Mouse (Mus musculus) heart, embryonic 15.5 days (tissue): ENCODE measurements around the gene Mobp. TPM values are rescaled to one million over a fixed set of nuclear protein-coding genes. Genes with fewer than 3 reads are reported as not detected.

Source experiments
- ATAC-seq: fragments of 200-750 bp; cut with Nextera tagmentation; replicated peaks from 2 replicates; pipeline ENCODE4 v1.8.0; 2017; ENCODE audit warnings: low read depth, moderate TSS enrichment; ENCODE audit not compliant: insufficient number of reproducible peaks, insufficient read depth, low FRiP score
- H3K27ac ChIP-seq: fragments of 300-500 bp; sonication (generic); 2 replicates; pipeline ENCODE4 v1.5.1; 2015; ENCODE audit warnings: mild to moderate bottlenecking, inconsistent platforms
- H3K27me3 ChIP-seq: fragments of 300-500 bp; sonication (generic); 2 replicates; pipeline ENCODE4 v1.6.1; 2015; ENCODE audit warnings: inconsistent platforms
- H3K36me3 ChIP-seq: fragments of 300-500 bp; sonication (generic); 2 replicates; pipeline ENCODE4 v1.6.1; 2015; ENCODE audit warnings: mild to moderate bottlenecking, inconsistent platforms
- H3K4me1 ChIP-seq: fragments of 300-500 bp; sonication (generic); replicated peaks from 2 replicates; pipeline ENCODE4 v1.6.1; 2015; ENCODE audit warnings: inconsistent platforms
- H3K4me2 ChIP-seq: fragments of 300-500 bp; sonication (generic); 2 replicates; pipeline ENCODE4 v1.6.1; 2015; ENCODE audit warnings: inconsistent platforms, mild to moderate bottlenecking, moderate library complexity
- H3K4me3 ChIP-seq: fragments of 300-500 bp; sonication (generic); 2 replicates; pipeline ENCODE4 v1.5.1; 2015; ENCODE audit warnings: mild to moderate bottlenecking, inconsistent platforms
- H3K9ac ChIP-seq: fragments of 300-500 bp; sonication (generic); 2 replicates; pipeline ENCODE4 v1.6.1; 2015; ENCODE audit warnings: mild to moderate bottlenecking, inconsistent platforms
- H3K9me3 ChIP-seq: fragments of 300-500 bp; sonication (generic); replicated peaks from 2 replicates; pipeline ENCODE4 v1.6.1; 2016; ENCODE audit warnings: inconsistent platforms
- WGBS: fragments of 180-500 bp; shearing (Covaris S2); methylation state at CpG from one replicate; pipeline ENCODE4 v1.1.7; 2015; ENCODE audit warnings: mixed read lengths; 5-methylcytosine and 5-hydroxymethylcytosine counted together
- polyA plus RNA-seq: library from polyadenylated mRNA; unstranded; fragments of >200 nt; fragmentation: Nextera tagmentation; extraction: Ambion mirVana; gene quantifications from 2 replicates; pipeline ENCODE4 v1.2.1, GENCODE M21; 2015

Gene Mobp
- polyA plus RNA-seq, 1 experiment from 2014 or later, result 0.05 TPM

DNA sequence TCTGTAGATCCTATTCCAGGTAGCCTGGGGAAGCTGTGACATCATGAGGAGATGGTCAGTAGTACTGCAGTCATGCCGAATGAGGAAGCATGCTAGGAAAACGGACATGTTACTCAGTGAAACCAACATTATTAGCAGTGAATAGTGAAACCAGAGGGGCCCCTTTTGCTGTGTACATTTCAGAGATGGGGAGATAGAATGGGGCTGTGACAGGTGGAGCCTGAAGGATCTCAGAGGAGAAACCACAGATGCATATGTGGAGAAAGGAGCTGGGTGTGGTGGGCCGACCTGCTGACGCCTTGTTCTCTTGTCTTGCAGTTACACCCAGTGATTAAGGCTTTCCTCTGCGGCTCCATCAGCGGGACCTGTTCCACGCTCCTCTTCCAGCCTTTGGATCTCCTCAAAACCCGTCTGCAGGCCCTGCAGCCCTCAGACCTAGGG lies 33.3 kb upstream of the Mobp start:
- no peak overlapping the region for H3K27ac ChIP-seq
- 73% methylated on average over 8 of the region's 8 CpGs for WGBS
- H3K4me3 ChIP-seq, result no peak overlapping the region

DNA sequence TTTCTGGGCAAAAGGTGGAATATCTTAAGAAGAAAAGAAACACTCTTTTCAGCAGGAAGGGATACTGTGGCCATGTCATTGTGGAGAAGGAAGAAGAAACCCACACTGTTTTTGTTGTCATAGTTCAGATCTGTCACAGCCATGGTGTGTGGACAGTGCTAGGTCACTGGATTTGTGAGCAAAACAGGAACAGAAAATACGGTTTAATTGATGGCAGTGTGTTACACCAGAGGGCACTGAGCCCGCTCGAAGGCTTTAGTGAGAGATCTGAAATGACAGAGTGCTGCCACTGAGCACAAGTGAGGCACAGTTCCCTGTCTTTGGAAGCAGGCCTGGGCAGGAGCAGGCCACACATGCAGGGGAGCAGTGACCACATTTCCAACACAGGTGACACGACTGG lies 31.3 kb upstream of the Mobp start:
- Histone ChIP-seq H3K27ac (no peak overlapping the region), H3K9me3 (no peaks in the 10 kb centered on the region), H3K36me3 (peaks cover 38% of the 10 kb centered on the region), H3K4me2 (no peak overlapping the region), H3K27me3 (no peaks in the 10 kb centered on the region), H3K4me3 (no peak overlapping the region), H3K4me1 (peaks cover 7% of the 10 kb centered on the region), H3K9ac (no peak overlapping the region)
- ATAC-seq, result no peak
- 86% methylated on average over 4 of the region's 4 CpGs for WGBS

More for the DNA sequence above, 33.3 kb upstream of the Mobp start:
- Histone ChIP-seq H3K9me3 (no peaks in the 10 kb centered on the region), H3K36me3 (peaks cover 26% of the 10 kb centered on the region), H3K27me3 (no peaks in the 10 kb centered on the region), H3K4me2 (0 out of 2 replicates have a peak overlapping the region, but pooled peaks have one; percentile 9), H3K9ac (no peak overlapping the region), H3K4me1 (peaks cover 10% of the 10 kb centered on the region)
- no peak for ATAC-seq

DNA sequence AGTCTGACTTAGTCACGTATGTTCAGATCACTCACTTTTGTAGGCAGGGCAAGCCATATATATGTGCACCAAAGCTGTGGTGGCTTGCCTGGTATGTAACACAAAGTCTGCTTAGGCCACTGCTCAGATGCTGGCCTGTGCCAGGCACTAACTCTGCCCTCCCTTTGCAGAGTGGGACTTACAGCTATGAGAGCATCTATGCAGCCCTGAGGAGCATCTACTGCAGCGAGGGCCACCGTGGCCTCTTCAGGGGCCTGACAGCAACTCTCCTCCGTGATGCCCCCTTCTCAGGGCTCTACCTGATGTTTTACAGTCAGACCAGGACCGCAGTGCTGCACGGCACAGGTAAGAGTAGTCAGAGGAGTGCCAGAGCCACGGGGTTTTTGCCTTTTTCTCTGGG lies 29.0 kb upstream of the Mobp start:
- no peak for ATAC-seq
- Histone ChIP-seq H3K27ac (no peak overlapping the region), H3K4me2 (no peak overlapping the region), H3K36me3 (peaks cover 49% of the 10 kb centered on the region), H3K9ac (no peak overlapping the region), H3K4me1 (peaks cover 5% of the 10 kb centered on the region), H3K4me3 (no peak overlapping the region), H3K9me3 (no peaks in the 10 kb centered on the region), H3K27me3 (no peaks in the 10 kb centered on the region)
- 92% methylated on average over 7 of the region's 7 CpGs for WGBS

DNA sequence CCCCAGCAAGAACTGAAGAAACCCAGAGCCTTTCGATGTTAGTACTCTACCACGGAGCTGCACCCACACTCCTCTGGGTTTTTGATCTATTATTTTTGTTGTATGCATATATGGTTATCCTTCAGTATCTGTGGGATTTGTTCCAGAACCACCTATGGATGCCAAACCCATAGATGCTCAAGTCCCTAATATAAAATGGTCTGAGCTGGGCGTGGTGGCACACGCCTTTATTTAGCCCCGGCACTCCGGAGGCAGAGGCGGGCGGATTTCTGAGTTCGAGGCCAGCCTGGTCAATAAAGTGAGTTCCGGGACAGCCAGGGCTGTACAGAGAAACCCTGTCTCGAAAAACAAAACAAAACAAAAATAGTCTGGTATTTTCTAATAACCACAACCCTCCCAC lies 22.6 kb upstream of the Mobp start:
- peak overlapping the region; percentile 87 for H3K27ac ChIP-seq
- H3K4me1 ChIP-seq, result peaks cover 17% of the 10 kb centered on the region
- no peaks in the 10 kb centered on the region for H3K27me3 ChIP-seq
- 61% methylated on average over 11 of the region's 11 CpGs for WGBS
- H3K9ac ChIP-seq, result peak overlapping the region; percentile 61; the same call in 1 of the 2 replicates
- H3K36me3 ChIP-seq, result peaks cover 49% of the 10 kb centered on the region
- ATAC-seq, result no peak
- H3K4me3 ChIP-seq, result peak overlapping the region; percentile 100
- H3K4me2 ChIP-seq, result peak overlapping the region; percentile 74
- H3K9me3 ChIP-seq, result no peaks in the 10 kb centered on the region

DNA sequence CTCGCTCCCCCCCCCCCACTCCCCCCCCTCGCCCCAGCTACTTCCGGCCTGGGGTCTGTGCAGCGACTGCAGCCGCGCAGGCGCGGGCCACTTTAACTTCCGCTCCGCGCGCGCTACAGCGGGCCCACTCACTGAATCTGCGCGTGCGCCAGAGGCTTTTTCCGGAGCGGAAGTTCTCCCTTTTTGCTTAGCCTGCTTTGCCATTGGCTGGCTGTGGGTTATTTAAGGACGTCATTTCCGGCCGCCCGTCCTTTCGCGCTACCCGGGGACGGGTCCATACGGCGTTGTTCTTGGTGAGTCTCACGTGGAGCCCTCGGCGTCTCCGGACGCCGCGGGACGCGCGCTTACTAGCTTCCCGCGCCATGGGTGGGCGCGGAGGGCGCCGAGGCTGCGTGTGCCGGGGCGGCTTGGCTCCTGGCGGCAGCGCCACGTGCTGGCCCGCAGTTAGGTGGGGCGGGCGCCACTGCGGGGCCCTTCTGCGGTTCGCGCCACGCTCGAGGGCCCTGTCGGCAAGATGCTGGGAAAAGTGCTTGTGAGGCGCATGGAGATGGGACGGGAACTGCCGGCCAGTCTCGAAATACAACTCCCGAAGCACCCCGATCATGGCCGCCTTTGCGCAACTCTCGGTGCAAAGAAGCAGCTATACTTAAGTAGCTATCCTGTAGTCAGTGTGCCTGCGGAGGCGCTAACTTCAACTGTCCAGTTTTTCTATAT lies 21.8 kb upstream of the Mobp start, which contains the start of gene Rpsa:
TSS of gene Rpsa (plus strand) at position 152 of the 714 bp plus-strand sequence.
- Histone ChIP-seq H3K4me1 (peaks cover 17% of the 10 kb centered on the region), H3K9ac (peak within 1 kb of the TSS; percentile 100), H3K36me3 (peaks cover 51% of the 10 kb centered on the region), H3K4me3 (peak within 1 kb of the TSS; percentile 100), H3K27ac (peak within 1 kb of the TSS; percentile 95), H3K27me3 (no peaks in the 10 kb centered on the region), H3K4me2 (peak within 1 kb of the TSS; percentile 74), H3K9me3 (no peaks in the 10 kb centered on the region)
- under 1% methylated on average over 59 of the region's 72 CpGs for WGBS
- peak; percentile 97 for ATAC-seq

DNA sequence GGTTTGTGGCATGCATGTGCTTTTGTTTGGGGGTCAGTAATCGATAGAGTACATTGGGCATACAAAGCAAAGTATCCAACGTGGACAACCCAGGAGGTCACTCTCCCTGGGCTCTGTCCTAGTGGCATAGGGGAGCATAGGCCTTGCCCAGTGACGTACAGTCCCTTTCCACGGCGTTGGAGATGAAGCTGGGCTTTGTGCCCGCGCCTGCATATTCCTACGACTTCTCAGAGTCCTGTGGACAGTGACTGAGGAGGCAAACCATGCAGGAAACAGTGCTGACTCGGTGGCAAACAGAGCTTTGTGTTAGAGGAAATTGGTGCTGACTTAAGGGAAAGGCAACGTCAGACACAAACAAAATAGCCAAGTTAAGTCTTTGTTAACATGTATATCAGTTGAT lies 20.2 kb upstream of the Mobp start:
- peak overlapping the region; percentile 100 for H3K4me3 ChIP-seq
- H3K27me3 ChIP-seq, result no peaks in the 10 kb centered on the region
- peak overlapping the region; percentile 74 for H3K4me2 ChIP-seq
- peaks cover 17% of the 10 kb centered on the region for H3K4me1 ChIP-seq
- 0 out of 2 replicates have a peak overlapping the region, but pooled peaks have one; percentile 1 for H3K27ac ChIP-seq
- 64% methylated on average over 10 of the region's 10 CpGs for WGBS
- H3K36me3 ChIP-seq, result peaks cover 42% of the 10 kb centered on the region
- H3K9ac ChIP-seq, result peak overlapping the region; percentile 100
- no peak for ATAC-seq
- H3K9me3 ChIP-seq, result no peaks in the 10 kb centered on the region

DNA sequence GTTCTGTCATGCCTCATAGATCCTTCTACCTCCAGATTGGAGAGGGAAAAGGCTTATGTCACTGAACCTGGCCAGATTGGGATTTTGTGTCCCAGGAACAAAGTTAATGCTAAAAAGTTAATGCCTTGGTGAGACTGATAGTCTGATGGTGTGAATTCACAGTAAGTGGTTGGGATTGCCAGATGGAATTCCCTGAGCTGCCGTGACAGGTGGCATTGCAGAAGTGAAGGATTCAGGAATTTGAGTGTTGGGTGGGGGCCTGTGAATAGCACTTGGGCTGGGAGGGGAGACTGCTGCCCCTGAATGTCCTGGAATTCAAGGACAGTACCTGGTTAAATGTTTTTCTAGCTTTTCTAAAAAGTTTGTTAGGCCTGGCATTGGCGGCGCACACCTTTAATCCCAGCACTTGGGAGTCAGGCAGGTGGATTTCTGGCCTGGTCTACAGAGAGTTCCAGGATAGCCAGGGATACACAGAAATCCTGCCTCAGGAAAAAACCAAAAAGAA lies 17.7 kb upstream of the Mobp start:
- Histone ChIP-seq H3K9ac (no peak overlapping the region), H3K4me3 (no peak overlapping the region), H3K27ac (no peak overlapping the region), H3K4me1 (peaks cover 17% of the 10 kb centered on the region), H3K4me2 (no peak overlapping the region), H3K27me3 (no peaks in the 10 kb centered on the region), H3K9me3 (no peaks in the 10 kb centered on the region), H3K36me3 (peaks cover 40% of the 10 kb centered on the region)
- WGBS, result 85% methylated on average over 3 of the region's 3 CpGs
- no peak for ATAC-seq

DNA sequence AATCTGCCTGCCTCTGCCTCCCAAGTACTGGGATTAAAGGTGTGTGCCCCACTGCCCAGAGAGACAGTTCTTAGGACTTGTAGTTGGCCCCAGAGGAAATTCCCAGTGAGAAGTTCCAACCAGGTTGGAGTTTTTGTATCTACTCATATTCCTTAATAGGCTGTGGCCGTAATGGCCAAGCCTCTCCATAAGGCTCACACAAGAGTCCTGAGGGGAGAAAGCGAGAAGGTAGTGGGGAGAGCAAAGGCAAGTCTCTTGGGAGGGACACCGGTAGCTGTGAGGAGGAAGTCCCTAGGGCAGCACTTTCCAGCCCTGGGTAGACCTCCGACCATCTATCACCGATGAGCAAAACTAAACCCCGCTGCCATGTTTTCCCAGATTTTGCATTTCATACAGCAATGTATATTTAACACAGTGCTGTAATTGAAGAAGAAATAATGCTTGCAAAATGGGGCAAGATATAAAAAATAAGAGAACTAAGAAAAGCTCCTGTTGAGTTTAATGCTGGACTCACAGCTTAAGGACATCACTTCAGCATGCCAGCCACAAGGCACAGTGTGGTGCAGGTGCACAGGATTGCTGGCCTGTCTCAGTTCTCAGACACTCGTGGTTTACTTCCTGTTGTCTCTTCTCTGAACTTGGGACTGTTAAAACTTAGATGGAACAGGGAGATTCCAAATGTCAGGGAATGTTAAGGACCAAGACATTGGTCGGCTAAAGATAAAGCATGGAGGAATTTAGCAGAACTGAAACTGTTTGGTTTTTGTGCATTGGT lies 16.3 kb upstream of the Mobp start:
- Histone ChIP-seq H3K27ac (no peak overlapping the region), H3K9me3 (no peaks in the 10 kb centered on the region), H3K9ac (no peak overlapping the region), H3K36me3 (peaks cover 40% of the 10 kb centered on the region), H3K4me3 (no peak overlapping the region), H3K4me2 (no peak overlapping the region), H3K4me1 (peaks cover 17% of the 10 kb centered on the region), H3K27me3 (no peaks in the 10 kb centered on the region)
- 29% methylated on average over 8 of the region's 8 CpGs for WGBS
- no peak for ATAC-seq

DNA sequence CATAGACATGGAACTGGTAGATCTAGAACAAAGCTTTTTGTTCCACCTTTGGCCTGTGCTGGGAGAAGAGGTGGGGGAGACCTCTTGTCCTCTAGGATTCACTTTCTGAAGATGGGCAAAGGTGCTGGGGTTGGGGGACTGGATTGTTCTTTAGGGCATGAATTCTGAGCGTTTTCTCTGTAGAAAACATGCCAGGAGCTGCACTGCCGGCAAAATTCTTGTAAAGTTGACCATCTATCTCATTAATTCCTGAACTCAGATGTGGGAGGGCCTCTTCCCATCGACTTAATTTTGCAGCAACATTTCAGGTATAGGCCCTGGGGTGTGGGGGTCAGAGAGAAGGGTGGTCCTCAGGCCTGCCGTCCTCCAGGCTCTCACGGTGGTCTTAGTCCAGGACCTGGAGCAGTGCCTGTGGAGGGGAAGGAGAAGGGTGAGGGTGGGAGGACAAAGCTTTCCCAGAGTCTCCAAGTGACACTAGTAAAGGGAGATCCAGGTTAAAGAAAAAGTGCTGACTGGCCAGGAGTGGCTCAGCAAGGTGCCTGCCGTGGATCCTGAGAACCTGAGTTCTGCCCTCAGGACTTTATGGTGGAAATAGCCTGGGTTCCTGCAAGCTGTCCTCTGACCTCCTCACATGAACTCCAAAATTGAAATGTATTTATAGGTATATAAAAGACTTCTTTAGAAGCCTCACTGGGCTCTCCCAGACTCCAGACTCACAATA lies 15.6 kb upstream of the Mobp start:
- Histone ChIP-seq H3K27ac (no peak overlapping the region), H3K4me1 (peaks cover 12% of the 10 kb centered on the region), H3K27me3 (no peaks in the 10 kb centered on the region), H3K9ac (no peak overlapping the region), H3K9me3 (no peaks in the 10 kb centered on the region), H3K36me3 (peaks cover 36% of the 10 kb centered on the region), H3K4me2 (no peak overlapping the region), H3K4me3 (no peak overlapping the region)
- WGBS, result 46% methylated on average over 6 of the region's 6 CpGs
- no peak for ATAC-seq

DNA sequence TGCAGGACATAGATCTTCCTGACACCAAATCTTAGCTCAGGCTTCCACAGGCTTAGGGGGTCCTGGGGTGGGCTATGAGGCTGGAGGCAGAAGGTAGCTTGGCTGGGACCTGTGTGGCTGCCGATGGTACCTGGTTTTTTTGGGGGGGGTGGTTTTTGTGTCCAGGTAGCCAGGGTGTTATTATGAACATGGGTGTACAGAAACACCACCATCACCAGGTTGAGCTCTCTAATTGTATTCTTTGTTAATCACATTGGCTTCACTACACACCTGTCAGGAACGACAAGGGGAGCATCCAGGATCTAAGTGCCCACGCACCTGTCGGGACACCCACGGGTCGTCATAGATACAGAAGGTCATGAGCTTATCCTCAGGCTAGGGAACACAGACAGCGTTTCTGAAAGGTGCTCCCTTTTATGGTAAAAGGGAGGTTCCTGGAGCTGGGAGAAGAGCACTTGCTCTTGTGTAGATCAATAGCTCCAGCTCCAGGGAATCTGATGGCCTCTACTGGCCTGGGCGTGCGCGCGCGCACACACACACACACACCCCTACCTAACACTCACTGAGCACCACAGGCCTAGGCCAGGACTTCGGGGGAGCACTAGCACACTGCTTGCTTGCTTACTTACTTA lies 14.9 kb upstream of the Mobp start:
- H3K9ac ChIP-seq, result no peak overlapping the region
- no peak for ATAC-seq
- 75% methylated on average over 13 of the region's 13 CpGs for WGBS
- H3K9me3 ChIP-seq, result no peaks in the 10 kb centered on the region
- no peak overlapping the region for H3K27ac ChIP-seq
- peaks cover 28% of the 10 kb centered on the region for H3K36me3 ChIP-seq
- H3K27me3 ChIP-seq, result no peaks in the 10 kb centered on the region
- H3K4me2 ChIP-seq, result no peak overlapping the region
- H3K4me1 ChIP-seq, result peaks cover 5% of the 10 kb centered on the region; the same call in 1 of the 2 replicates
- no peak overlapping the region for H3K4me3 ChIP-seq
